Comparison of ENCODE assay signal across 8 mouse cellular contexts in the genomic region with DNA sequence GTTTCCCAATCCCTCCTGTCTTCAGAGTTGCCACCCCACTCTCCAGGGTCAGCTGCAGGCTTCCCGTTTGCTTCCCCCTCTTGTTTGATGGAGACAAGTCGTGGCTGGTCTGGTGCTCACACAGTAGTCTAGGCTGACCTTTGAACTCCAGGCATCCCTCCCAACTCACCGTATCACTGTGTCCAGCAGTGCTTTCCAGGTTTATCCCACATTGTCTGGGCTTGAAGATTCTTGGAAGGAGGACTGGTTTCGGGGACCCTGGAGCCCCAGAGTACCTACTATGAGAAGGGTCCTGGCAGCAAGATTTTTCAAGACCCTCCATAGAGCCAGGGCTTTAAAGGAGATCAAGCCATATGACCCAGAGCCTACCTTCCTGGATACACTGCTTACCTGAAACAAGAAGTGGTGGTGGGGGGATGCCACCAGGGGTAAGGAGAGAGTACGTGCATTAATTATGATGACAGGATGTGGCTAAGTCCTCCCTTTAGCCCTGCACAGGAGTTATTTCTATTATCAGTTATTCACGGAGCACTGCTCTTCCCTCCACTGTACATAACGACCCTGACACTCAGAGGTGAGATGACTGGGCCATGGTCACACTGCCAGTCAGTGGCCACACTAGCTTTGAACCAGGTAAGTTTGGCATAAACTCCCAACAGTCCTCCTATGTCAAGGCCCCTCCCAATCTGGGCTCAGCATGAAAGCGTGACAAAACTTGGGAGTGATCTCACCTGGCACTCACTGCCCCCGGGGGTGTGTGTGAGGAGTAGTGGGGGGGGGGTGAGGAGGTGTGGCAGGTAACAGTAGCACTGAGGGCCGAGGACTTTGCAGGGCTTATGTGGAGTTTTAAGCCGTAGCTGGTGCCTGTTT. TPM values are rescaled to one million over a fixed set of nuclear protein-coding genes. Genes with fewer than 3 reads are reported as not detected.
DNase-seq lines count a peak whose midpoint lies in the region; ATAC-seq and TF ChIP-seq lines count a peak whose summit lies in the region.

No protein-coding gene starts in this region.

- peaks cover 13% of the 10 kb centered on the region for H3K36me3 ChIP-seq in forebrain, postnatal 0 days (ENCODE audit: insufficient read depth)
- H3K36me3 ChIP-seq in midbrain, embryonic 12.5 days: peaks cover 13% of the 10 kb centered on the region

- peak overlapping the region; percentile 92 for H3K4me3 ChIP-seq in bone marrow macrophage, adult 2 months (ENCODE audit: insufficient read depth, low read length)
- H3K4me3 ChIP-seq in forebrain, postnatal 0 days (ENCODE audit: low read depth, low read length): no peak overlapping the region
- no peak overlapping the region for H3K4me3 ChIP-seq in midbrain, embryonic 12.5 days

- 68% methylated on average over 11 of the region's 11 CpGs for WGBS in forebrain, postnatal 0 days
- WGBS in midbrain, embryonic 12.5 days: 65% methylated on average over 11 of the region's 11 CpGs

- no peak for TF ChIP-seq POLR2A in bone marrow macrophage, adult 2 months (IDR thresholded peaks at IDR 0.05; ENCODE audit: borderline replicate concordance, low read depth, low read length)

- TF ChIP-seq CTCF in bone marrow macrophage, adult 2 months (IDR thresholded peaks at IDR 0.05; ENCODE audit: low read depth, low read length): no peak
- TF ChIP-seq CTCF in forebrain, postnatal 0 days (IDR thresholded peaks at IDR 0.05; ENCODE audit: low read depth): no peak

- H3K27me3 ChIP-seq in forebrain, postnatal 0 days (ENCODE audit: insufficient read depth, low read length): no peaks in the 10 kb centered on the region
- no peaks in the 10 kb centered on the region for H3K27me3 ChIP-seq in midbrain, embryonic 12.5 days

- peak; percentile 47 for DNase-seq in layer of hippocampus, adult 9-11 months
- no peak for DNase-seq in layer of hippocampus, adult 8-10 months (ENCODE audit: low spot score in 2 of 2)
- DNase-seq in forebrain, postnatal 0 days: no peak
- no peak for DNase-seq in retina, postnatal 1 day
- no peak for DNase-seq in adrenal gland, postnatal 4 days (ENCODE audit: low spot score in 2 of 2)
- no peak for DNase-seq in kidney, postnatal 14 days

- H3K4me1 ChIP-seq in bone marrow macrophage, adult 2 months (ENCODE audit: control insufficient read depth, insufficient read depth, low read length): peaks cover 38% of the 10 kb centered on the region
- peaks cover 3% of the 10 kb centered on the region for H3K4me1 ChIP-seq in forebrain, postnatal 0 days (ENCODE audit: insufficient read depth)
- peaks cover 22% of the 10 kb centered on the region for H3K4me1 ChIP-seq in midbrain, embryonic 12.5 days

- H3K9ac ChIP-seq in forebrain, postnatal 0 days: peak overlapping the region; percentile 86
- H3K9ac ChIP-seq in midbrain, embryonic 12.5 days (replicated peaks): peak overlapping the region; percentile 51; the same call in 1 of the 2 replicates

- ATAC-seq in forebrain, postnatal 0 days: no peak
- no peak for ATAC-seq in midbrain, embryonic 12.5 days (ENCODE audit: low FRiP score, low read depth)

- no peaks in the 10 kb centered on the region for H3K9me3 ChIP-seq in forebrain, postnatal 0 days (ENCODE audit: low read length)
- H3K9me3 ChIP-seq in midbrain, embryonic 12.5 days: no peaks in the 10 kb centered on the region

- H3K27ac ChIP-seq in bone marrow macrophage, adult 2 months (ENCODE audit: insufficient read depth, low read depth, low read length): peak overlapping the region; percentile 91
- peak overlapping the region; percentile 100 for H3K27ac ChIP-seq in forebrain, postnatal 0 days (ENCODE audit: low read depth, low read length)
- peak overlapping the region; percentile 98 for H3K27ac ChIP-seq in midbrain, embryonic 12.5 days (replicated peaks)

- peak overlapping the region; percentile 94; the same call in 1 of the 2 replicates for H3K4me2 ChIP-seq in forebrain, postnatal 0 days (ENCODE audit: low read depth)
- H3K4me2 ChIP-seq in midbrain, embryonic 12.5 days (replicated peaks): peak overlapping the region; percentile 99

RNA-seq across cellular contexts. Expression of a gene that starts 1.5 kb away (rescaled TPM):
- 100 to 1,000 TPM; 102 to 129 (median 111) TPM for total RNA-seq in layer of hippocampus, adult 8-10 months (2022)
- 192 and 210 TPM in 2 replicates for polyA plus RNA-seq in bone marrow macrophage, adult 2 months (2012; ENCODE audit: insufficient read depth, insufficient read length, missing spikeins)
- total RNA-seq in forebrain, postnatal 0 days (2014; rRNA removed): 90.5 and 94.5 TPM in 2 replicates
- polyA plus RNA-seq in forebrain, postnatal 0 days (2015; fragmentation: Nextera tagmentation; extraction: Ambion mirVana): 66.5 and 67.5 TPM in 2 replicates
- 99.3 and 103 TPM in 2 replicates for polyA plus RNA-seq in midbrain, embryonic 12.5 days (2016; fragmentation: Nextera tagmentation; extraction: Ambion mirVana)
- total RNA-seq in adrenal gland, postnatal 4 days (2021): 100 to 1,000 TPM; 102 to 105 TPM

RNA-seq across cellular contexts. Expression of a gene that starts 6.5 kb away (rescaled TPM):
- total RNA-seq in layer of hippocampus, adult 8-10 months (2022): 10 to 100 TPM; 18.5 to 23.8 (median 21.0) TPM
- 19.3 and 22.0 TPM in 2 replicates for polyA plus RNA-seq in bone marrow macrophage, adult 2 months (2012; ENCODE audit: insufficient read depth, insufficient read length, missing spikeins)
- 16.5 and 24.1 TPM in 2 replicates for total RNA-seq in forebrain, postnatal 0 days (2014; rRNA removed)
- 41.3 and 48.9 TPM in 2 replicates for polyA plus RNA-seq in forebrain, postnatal 0 days (2015; fragmentation: Nextera tagmentation; extraction: Ambion mirVana)
- 34.6 and 41.1 TPM in 2 replicates for polyA plus RNA-seq in midbrain, embryonic 12.5 days (2016; fragmentation: Nextera tagmentation; extraction: Ambion mirVana)
- total RNA-seq in adrenal gland, postnatal 4 days (2021): 10 to 100 TPM; 32.3 to 32.9 TPM

RNA-seq across cellular contexts. Expression of a gene that starts 10.4 kb away (rescaled TPM):
- total RNA-seq in layer of hippocampus, adult 8-10 months (2022): 10 to 100 TPM in 3 of 4 experiments, 1 to 10 TPM in 1; 7.6 to 17.7 (median 11.4) TPM
- 4.3 and 5.1 TPM in 2 replicates for polyA plus RNA-seq in bone marrow macrophage, adult 2 months (2012; ENCODE audit: insufficient read depth, insufficient read length, missing spikeins)
- total RNA-seq in forebrain, postnatal 0 days (2014; rRNA removed): 22.4 and 31.5 TPM in 2 replicates
- polyA plus RNA-seq in forebrain, postnatal 0 days (2015; fragmentation: Nextera tagmentation; extraction: Ambion mirVana): 20.7 and 22.0 TPM in 2 replicates
- 17.9 and 19.1 TPM in 2 replicates for polyA plus RNA-seq in midbrain, embryonic 12.5 days (2016; fragmentation: Nextera tagmentation; extraction: Ambion mirVana)
- total RNA-seq in adrenal gland, postnatal 4 days (2021): 10 to 100 TPM; 33.2 to 36.2 TPM

RNA-seq across cellular contexts. Expression of a gene that starts 26.5 kb away (rescaled TPM):
- total RNA-seq in layer of hippocampus, adult 8-10 months (2022): 1 to 10 TPM in 3 of 4 experiments, under 1 TPM in 1; 0.92 to 2.1 (median 1.5) TPM
- polyA plus RNA-seq in bone marrow macrophage, adult 2 months (2012; ENCODE audit: insufficient read depth, insufficient read length, missing spikeins): not detected in 2 replicates
- 2.1 and 4.3 TPM in 2 replicates for total RNA-seq in forebrain, postnatal 0 days (2014; rRNA removed)
- polyA plus RNA-seq in forebrain, postnatal 0 days (2015; fragmentation: Nextera tagmentation; extraction: Ambion mirVana): 2.2 and 2.9 TPM in 2 replicates
- 2.8 and 3.5 TPM in 2 replicates for polyA plus RNA-seq in midbrain, embryonic 12.5 days (2016; fragmentation: Nextera tagmentation; extraction: Ambion mirVana)
- under 1 TPM in 1 of 2 experiments, not detected in 1; 0.28 TPM for total RNA-seq in adrenal gland, postnatal 4 days (2021)

RNA-seq across cellular contexts. Expression of a gene that starts 42.7 kb away (rescaled TPM):
- total RNA-seq in layer of hippocampus, adult 8-10 months (2022): 10 to 100 TPM; 28.6 to 33.5 (median 31.1) TPM
- 32.1 and 33.9 TPM in 2 replicates for polyA plus RNA-seq in bone marrow macrophage, adult 2 months (2012; ENCODE audit: insufficient read depth, insufficient read length, missing spikeins)
- 51.4 and 54.3 TPM in 2 replicates for total RNA-seq in forebrain, postnatal 0 days (2014; rRNA removed)
- 40.7 and 44.8 TPM in 2 replicates for polyA plus RNA-seq in forebrain, postnatal 0 days (2015; fragmentation: Nextera tagmentation; extraction: Ambion mirVana)
- 50.2 and 53.4 TPM in 2 replicates for polyA plus RNA-seq in midbrain, embryonic 12.5 days (2016; fragmentation: Nextera tagmentation; extraction: Ambion mirVana)
- 10 to 100 TPM; 31.5 to 36.5 TPM for total RNA-seq in adrenal gland, postnatal 4 days (2021)
